Mouse (Mus musculus) CH12.LX (cell line): ENCODE data around the gene Capn1. TPM values are rescaled to one million over a fixed set of nuclear protein-coding genes. Genes with fewer than 3 reads are reported as not detected.

Experiments
- DNase-seq: peaks from one replicate; pipeline ENCODE4 v3.0.0-alpha.2; 2013; ENCODE audit errors: extremely low read depth
- H3K27ac ChIP-seq: 2 replicates; pipeline ENCODE4 v1.5.1; 2012; ENCODE audit warnings: low read depth, mild to moderate bottlenecking, control low read depth, moderate library complexity; ENCODE audit not compliant: insufficient read depth
- H3K27me3 ChIP-seq: replicated peaks from 2 replicates; pipeline ENCODE3; 2012; ENCODE audit warnings: inconsistent platforms
- H3K36me3 ChIP-seq, 2 experiments: replicated peaks in 1 of 2; 2 replicates each; pipeline versions ENCODE3 to v1.6.1; 2012; ENCODE audit warnings: inconsistent platforms in 1 of 2, low read length in 1 of 2, mild to moderate bottlenecking in 1 of 2, mixed read lengths in 1 of 2, moderate library complexity in 1 of 2; ENCODE audit not compliant: control insufficient read depth in 1 of 2, insufficient read depth in 1 of 2
- H3K4me1 ChIP-seq, 2 experiments: 2 replicates each; pipeline ENCODE4 v1.6.1; 2012; ENCODE audit warnings: inconsistent platforms in 1 of 2, moderate library complexity in 1 of 2; ENCODE audit not compliant: insufficient read depth in 2 of 2, control insufficient read depth in 1 of 2
- H3K4me2 ChIP-seq: 2 replicates; pipeline ENCODE4 v1.6.1; 2012; ENCODE audit warnings: low read depth, mild to moderate bottlenecking, control low read depth; ENCODE audit not compliant: poor library complexity, insufficient read depth, severe bottlenecking
- H3K4me3 ChIP-seq, 3 experiments: fragments of 150-350 bp in 1 of 3; sonication (generic) in 1 of 3; replicated peaks in 1 of 3; 2 replicates each; pipeline versions ENCODE3 to v1.5.1; 2011 to 2012; ENCODE audit warnings: low read depth in 2 of 3, low read length in 2 of 3, mild to moderate bottlenecking in 2 of 3, moderate library complexity in 2 of 3, control low read depth in 1 of 3, improper control_type of control experiment in 1 of 3, inconsistent platforms in 1 of 3, mixed read lengths in 1 of 3; ENCODE audit not compliant: poor library complexity in 1 of 3
- H3K79me2 ChIP-seq: replicated peaks from 2 replicates; pipeline ENCODE4 v1.6.1; 2012; ENCODE audit warnings: mild to moderate bottlenecking, moderate library complexity; ENCODE audit not compliant: control insufficient read depth, poor library complexity, insufficient read depth, severe bottlenecking; ENCODE audit errors: extremely low read depth
- H3K9ac ChIP-seq: 2 replicates; pipeline ENCODE4 v1.6.1; 2012; ENCODE audit warnings: low read depth, mild to moderate bottlenecking, control low read depth, moderate library complexity; ENCODE audit not compliant: insufficient read depth
- H3K9me3 ChIP-seq: replicated peaks from 2 replicates; pipeline ENCODE3; 2012; ENCODE audit warnings: low read length, inconsistent platforms, mixed read lengths
- CHD1 ChIP-seq: IDR thresholded peaks from 2 replicates; pipeline ENCODE4 v1.6.1; 2012; ENCODE audit warnings: low read depth, low read length, improper control_type of control experiment, inconsistent platforms
- E2F4 ChIP-seq: IDR thresholded peaks from 2 replicates; pipeline ENCODE4 v1.6.1; 2011; ENCODE audit warnings: low read depth, low read length, improper control_type of control experiment; ENCODE audit not compliant: insufficient replicate concordance
- ETS1 ChIP-seq: conservative IDR thresholded peaks from 2 replicates; pipeline ENCODE4 v1.6.1; 2012; ENCODE audit warnings: low read depth, mild to moderate bottlenecking, inconsistent platforms, low read length, improper control_type of control experiment, moderate library complexity
- GABPA ChIP-seq: IDR thresholded peaks from 2 replicates; pipeline ENCODE4 v1.6.1; 2012; ENCODE audit warnings: low read depth, low read length, improper control_type of control experiment, inconsistent platforms; ENCODE audit not compliant: insufficient replicate concordance
- HCFC1 ChIP-seq: IDR thresholded peaks from 2 replicates; pipeline ENCODE4 v1.6.1; 2012; ENCODE audit warnings: low read depth, mild to moderate bottlenecking, inconsistent platforms, low read length, improper control_type of control experiment
- JUND ChIP-seq: conservative IDR thresholded peaks from 2 replicates; pipeline ENCODE4 v1.6.1; 2011; ENCODE audit warnings: low read depth, low read length, improper control_type of control experiment
- MAFK ChIP-seq: IDR thresholded peaks from 2 replicates; pipeline ENCODE4 v1.6.1; 2011; ENCODE audit warnings: low read length, improper control_type of control experiment; ENCODE audit not compliant: insufficient replicate concordance
- MAX ChIP-seq: IDR thresholded peaks from 2 replicates; pipeline ENCODE4 v1.6.1; 2011; ENCODE audit warnings: low read length, improper control_type of control experiment
- MAZ ChIP-seq: IDR thresholded peaks from 2 replicates; pipeline ENCODE4 v1.6.1; 2012; ENCODE audit warnings: low read depth, mild to moderate bottlenecking, inconsistent platforms, low read length, improper control_type of control experiment, moderate library complexity
- MEF2A ChIP-seq: IDR thresholded peaks from 2 replicates; pipeline ENCODE4 v1.6.1; 2014; ENCODE audit warnings: low read depth, mild to moderate bottlenecking, inconsistent platforms, low read length, improper control_type of control experiment, borderline replicate concordance
- MXI1 ChIP-seq: IDR thresholded peaks from 2 replicates; pipeline ENCODE4 v1.6.1; 2011; ENCODE audit warnings: mild to moderate bottlenecking, low read depth, low read length, improper control_type of control experiment
- NRF1 ChIP-seq: IDR thresholded peaks from 2 replicates; pipeline ENCODE4 v1.6.1; 2014; ENCODE audit warnings: low read depth, mild to moderate bottlenecking, inconsistent platforms, low read length, improper control_type of control experiment, moderate library complexity
- POLR2A ChIP-seq: IDR thresholded peaks from 2 replicates; pipeline ENCODE4 v1.6.1; 2011; ENCODE audit warnings: low read depth, mild to moderate bottlenecking, improper control_type of control experiment, low read length
- RAD21 ChIP-seq: IDR thresholded peaks from 2 replicates; pipeline ENCODE4 v1.6.1; 2011; ENCODE audit warnings: low read depth, mild to moderate bottlenecking, low read length, improper control_type of control experiment, moderate library complexity
- RCOR1 ChIP-seq: conservative IDR thresholded peaks from 2 replicates; pipeline ENCODE4 v1.6.1; 2012; ENCODE audit warnings: low read depth, mild to moderate bottlenecking, inconsistent platforms, low read length, improper control_type of control experiment
- SIN3A ChIP-seq: IDR thresholded peaks from 2 replicates; pipeline ENCODE4 v1.6.1; 2012; ENCODE audit warnings: low read length, improper control_type of control experiment, inconsistent platforms
- SMC3 ChIP-seq: IDR thresholded peaks from 2 replicates; pipeline ENCODE4 v1.6.1; 2011; ENCODE audit warnings: low read depth, low read length, improper control_type of control experiment
- TBP ChIP-seq: conservative IDR thresholded peaks from 2 replicates; pipeline ENCODE4 v1.6.1; 2011; ENCODE audit warnings: low read depth, low read length, improper control_type of control experiment
- UBTF ChIP-seq: IDR thresholded peaks from 2 replicates; pipeline ENCODE4 v1.6.1; 2012; ENCODE audit warnings: low read depth, mild to moderate bottlenecking, inconsistent platforms, low read length, improper control_type of control experiment, moderate library complexity
- USF1 ChIP-seq: IDR thresholded peaks from 2 replicates; pipeline ENCODE4 v1.6.1; 2014; ENCODE audit warnings: low read depth, mild to moderate bottlenecking, inconsistent platforms, low read length, improper control_type of control experiment
- USF2 ChIP-seq: conservative IDR thresholded peaks from 2 replicates; pipeline ENCODE4 v1.6.1; 2011; ENCODE audit warnings: low read depth, low read length, improper control_type of control experiment
- ZKSCAN1 ChIP-seq: IDR thresholded peaks from 2 replicates; pipeline ENCODE4 v1.6.1; 2012; ENCODE audit warnings: low read depth, inconsistent platforms, low read length, improper control_type of control experiment, borderline replicate concordance
- ZMIZ1 ChIP-seq: IDR thresholded peaks from 2 replicates; pipeline ENCODE4 v1.6.1; 2012; ENCODE audit warnings: low read depth, mild to moderate bottlenecking, inconsistent platforms, low read length, improper control_type of control experiment
- dilution Hi-C: fragments of 300-500 bp; cut with MboI; formaldehyde crosslinking; loops from 2 replicates; pipeline ENCODE4 v1.14.3; 2020; ENCODE audit warnings: low sequenced_read_pairs; ENCODE audit not compliant: extremely low pct_unique_long_range_greater_than_20kb, extremely low pct_ligation_motif_present
- in situ Hi-C: fragments of 300-500 bp; cut with MboI; formaldehyde crosslinking; loops from 3 replicates; pipeline ENCODE4 v1.14.3; 2019; ENCODE audit warnings: low sequenced_read_pairs, low pct_ligation_motif_present, low pct_unique_long_range_greater_than_20kb, mixed read lengths
- polyA plus RNA-seq: library from polyadenylated mRNA; unstranded; fragments of >175 nt; gene quantifications from 2 replicates; pipeline ENCODE4 v1.2.1, GENCODE M21; 2012; ENCODE audit warnings: low read depth; ENCODE audit not compliant: insufficient read length
- total RNA-seq, 2 experiments: library from RNA; depleted of rRNA; stranded (reverse); fragments of 300-350 nt in 1 of 2; fragments of >200 nt in 1 of 2; gene quantifications; 2 replicates each; pipeline ENCODE4 v1.2.3; 2012 to 2014

Capn1 gene
- total and polyA plus RNA-seq, 3 experiments, result 20.0 to 42.9 (median 40.2) TPM

- H3K27me3 ChIP-seq, result no peaks in the 10 kb centered on the region
- no peak for TF ChIP-seq RCOR1
- no peak for TF ChIP-seq UBTF
- TF ChIP-seq RAD21, result no peak
- TF ChIP-seq POLR2A, result no peak
- TF ChIP-seq USF1, result no peak
- no peak for TF ChIP-seq MAZ
- no peak for TF ChIP-seq ETS1
- no peak for TF ChIP-seq MEF2A
- no peak for TF ChIP-seq E2F4
- no peak for DNase-seq
- H3K4me2 ChIP-seq, result no peak overlapping the region
- dilution Hi-C loops (no loop called here), in situ Hi-C loops (no loop called here)
- H3K4me1 ChIP-seq, result peaks cover 0 to 16% of the 10 kb centered on the region in 2 experiments; a peak in 2 of 4 replicates
- H3K9ac ChIP-seq, result no peak overlapping the region
- no peaks in the 10 kb centered on the region for H3K79me2 ChIP-seq
- no peak overlapping the region for H3K4me3 ChIP-seq
- peaks cover 74 to 97% of the 10 kb centered on the region in 2 experiments for H3K36me3 ChIP-seq
- no peak overlapping the region for H3K27ac ChIP-seq
- H3K9me3 ChIP-seq, result no peaks in the 10 kb centered on the region
These were observed 65.5 kb downstream of the Capn1 start for GRCm38 (mm10) chr19:5950218-5950617.

GRCm38 (mm10) chr19:5945891-5946290 lies 69.8 kb downstream of the Capn1 start:
- no peak for DNase-seq
- Histone ChIP-seq H3K4me1 (peaks cover 0 to 12% of the 10 kb centered on the region in 2 experiments; a peak in 2 of 4 replicates), H3K27ac (no peak overlapping the region)
- TF ChIP-seq ZMIZ1 (no peak), MAX (no peak), MXI1 (no peak), USF1 (no peak), USF2 (no peak), RAD21 (no peak), MAZ (no peak), ZKSCAN1 (no peak), GABPA (no peak), CHD1 (no peak), MAFK (no peak), JUND (no peak), SMC3 (no peak), POLR2A (no peak), SIN3A (no peak), UBTF (no peak), NRF1 (no peak), HCFC1 (no peak), TBP (no peak)
- TF ChIP-seq, all 38 proteins: peak for 0
- H3K9ac ChIP-seq, result no peak overlapping the region
- H3K27me3 ChIP-seq, result no peaks in the 10 kb centered on the region
- in situ Hi-C loops, result no loop called here
- dilution Hi-C loops, result no loop called here
- H3K4me2 ChIP-seq, result no peak overlapping the region
- no peak overlapping the region for H3K4me3 ChIP-seq
- H3K36me3 ChIP-seq, result peaks cover 74 to 96% of the 10 kb centered on the region in 2 experiments
- no peaks in the 10 kb centered on the region for H3K9me3 ChIP-seq
- no peaks in the 10 kb centered on the region for H3K79me2 ChIP-seq
